Mouse (Mus musculus): ENCODE results near the gene Gne. TPM values are rescaled to one million over a fixed set of nuclear protein-coding genes. Genes with fewer than 3 reads are reported as not detected.

The Gne gene
- polyA plus RNA-seq, 1 experiment from 2014 or later, result 42.3 TPM

DNA sequence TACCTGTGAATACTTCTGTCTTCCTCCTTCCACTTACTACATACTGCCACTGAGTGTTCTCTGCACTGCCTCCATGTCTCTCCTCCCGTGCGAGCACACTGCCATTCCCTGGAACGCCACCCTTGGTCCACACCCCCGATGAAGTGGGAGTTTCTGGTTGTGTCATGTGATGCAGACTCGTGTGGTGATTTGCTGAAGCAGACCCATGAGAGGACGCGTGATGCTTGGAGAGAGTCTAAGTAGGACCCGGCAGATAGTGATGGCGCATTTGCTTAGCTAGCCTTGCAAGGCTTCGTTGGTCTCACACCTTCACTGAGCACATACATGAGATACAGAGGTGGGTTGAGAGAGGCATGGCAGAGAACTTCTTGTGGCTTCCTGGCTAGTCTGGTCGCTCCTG is 90.9 kb downstream of the Gne start:
- peak; percentile 40 for DNase-seq (ENCODE audit: low spot score)
- Histone ChIP-seq H3K27ac (ENCODE audit: low read depth) (no peak overlapping the region), H3K4me2 (ENCODE audit: low read length) (no peak overlapping the region), H3K4me1 (replicated peaks; ENCODE audit: control insufficient read depth, insufficient read depth, low read length) (no peaks in the 10 kb centered on the region), H3K9me3 (ENCODE audit: control insufficient read depth, low read length) (no peaks in the 10 kb centered on the region), H3K4me3 (ENCODE audit: low read depth, low read length) (no peak overlapping the region), H3K36me3 (ENCODE audit: control insufficient read depth, insufficient read depth, low read length) (no peaks in the 10 kb centered on the region), H3K9ac (ENCODE audit: low read length) (no peak overlapping the region), H3K27me3 (replicated peaks; ENCODE audit: control insufficient read depth, insufficient read depth, low read length) (no peaks in the 10 kb centered on the region)
- 90% methylated on average over 11 of the region's 11 CpGs for WGBS
- no peak for ATAC-seq (replicated peaks; ENCODE audit: low FRiP score, low TSS enrichment, low read depth)

DNA sequence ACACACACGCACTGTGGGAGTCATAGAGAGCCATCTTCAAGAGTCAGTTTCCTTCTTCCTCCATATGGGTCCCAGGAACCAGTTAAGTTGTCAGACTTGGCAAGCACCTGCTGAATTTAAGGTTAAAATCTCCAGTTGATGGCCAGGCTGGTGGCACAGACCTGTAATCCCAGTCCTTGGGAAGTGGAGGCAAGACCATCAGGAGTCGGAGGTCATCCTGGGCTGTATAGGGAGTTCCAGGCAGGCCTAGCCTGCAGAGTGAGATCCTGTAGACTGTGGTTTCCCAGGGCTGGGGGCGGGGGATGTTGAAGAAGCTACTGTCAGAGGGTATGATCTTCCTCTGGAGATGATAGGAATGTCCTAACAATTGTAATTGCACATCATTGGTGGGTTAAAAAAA is 95.0 kb downstream of the Gne start:
- Histone ChIP-seq H3K27me3 (replicated peaks; ENCODE audit: control insufficient read depth, insufficient read depth, low read length) (no peaks in the 10 kb centered on the region), H3K36me3 (ENCODE audit: control insufficient read depth, insufficient read depth, low read length) (no peaks in the 10 kb centered on the region), H3K4me3 (ENCODE audit: low read depth, low read length) (no peak overlapping the region), H3K9ac (ENCODE audit: low read length) (no peak overlapping the region), H3K4me1 (replicated peaks; ENCODE audit: control insufficient read depth, insufficient read depth, low read length) (no peaks in the 10 kb centered on the region), H3K27ac (ENCODE audit: low read depth) (no peak overlapping the region), H3K4me2 (ENCODE audit: low read length) (no peak overlapping the region), H3K9me3 (ENCODE audit: control insufficient read depth, low read length) (no peaks in the 10 kb centered on the region)
- WGBS, result 91% methylated on average over 3 of the region's 3 CpGs
- ATAC-seq (replicated peaks; ENCODE audit: low FRiP score, low TSS enrichment, low read depth), result no peak
- DNase-seq (ENCODE audit: low spot score), result peak; percentile 18

DNA sequence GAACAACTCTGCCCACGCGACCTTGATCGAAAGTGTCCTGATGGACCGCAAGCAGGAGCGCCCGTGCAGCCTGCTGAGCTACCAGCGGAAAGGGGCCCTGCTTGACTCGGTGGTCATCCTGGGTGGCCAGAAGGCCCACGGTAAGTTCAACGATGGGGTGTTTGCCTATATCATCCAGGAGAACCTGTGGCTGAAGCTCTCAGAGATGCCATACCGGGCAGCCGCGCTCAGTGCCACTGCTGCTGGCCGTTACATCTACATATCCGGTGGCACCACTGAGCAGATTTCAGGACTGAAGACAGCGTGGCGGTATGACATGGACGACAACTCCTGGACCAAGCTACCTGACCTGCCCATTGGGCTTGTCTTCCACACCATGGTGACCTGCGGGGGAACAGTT is 99.7 kb downstream of the Gne start:
- H3K27ac ChIP-seq (ENCODE audit: low read depth), result no peak overlapping the region
- no peak overlapping the region for H3K4me3 ChIP-seq (ENCODE audit: low read depth, low read length)
- no peak overlapping the region for H3K4me2 ChIP-seq (ENCODE audit: low read length)
- DNase-seq (ENCODE audit: low spot score), result no peak
- no peaks in the 10 kb centered on the region for H3K9me3 ChIP-seq (ENCODE audit: control insufficient read depth, low read length)
- ATAC-seq (replicated peaks; ENCODE audit: low FRiP score, low TSS enrichment, low read depth), result no peak
- no peak overlapping the region for H3K9ac ChIP-seq (ENCODE audit: low read length)
- 92% methylated on average over 19 of the region's 19 CpGs for WGBS
- 0 out of 2 replicates have a peak, but pooled peaks cover 2% of the 10 kb centered on the region for H3K36me3 ChIP-seq (ENCODE audit: control insufficient read depth, insufficient read depth, low read length)
- H3K4me1 ChIP-seq (replicated peaks; ENCODE audit: control insufficient read depth, insufficient read depth, low read length), result 0 out of 2 replicates have a peak, but pooled peaks cover under 1% of the 10 kb centered on the region
- no peaks in the 10 kb centered on the region for H3K27me3 ChIP-seq (replicated peaks; ENCODE audit: control insufficient read depth, insufficient read depth, low read length)

Other genes starting within 250 kb of the Gne start
- gene Olfr157, start 244.0 kb downstream of the Gne start, polyA plus RNA-seq (2014; fragmentation: Nextera tagmentation; extraction: Ambion mirVana), result not detected in 2 replicates
- not detected in 2 replicates for gene Olfr155, start 232.6 kb downstream of the Gne start, polyA plus RNA-seq (2014; fragmentation: Nextera tagmentation; extraction: Ambion mirVana)
- 27.6 and 30.8 TPM in 2 replicates for gene Reck, start 208.6 kb downstream of the Gne start, polyA plus RNA-seq (2014; fragmentation: Nextera tagmentation; extraction: Ambion mirVana)
- 102 and 126 TPM in 2 replicates for gene Glipr2, start 126.8 kb downstream of the Gne start, polyA plus RNA-seq (2014; fragmentation: Nextera tagmentation; extraction: Ambion mirVana)
- 0.15 TPM in 1 of 2 replicates, not detected in the other for gene Ccin, start 100.7 kb downstream of the Gne start, polyA plus RNA-seq (2014; fragmentation: Nextera tagmentation; extraction: Ambion mirVana)
- gene Clta, start 79.7 kb downstream of the Gne start, polyA plus RNA-seq (2014; fragmentation: Nextera tagmentation; extraction: Ambion mirVana), result 233 and 240 TPM in 2 replicates
- 26.2 and 31.0 TPM in 2 replicates for gene Rnf38, start 149.6 kb upstream of the Gne start, polyA plus RNA-seq (2014; fragmentation: Nextera tagmentation; extraction: Ambion mirVana)
- gene Melk, start 216.7 kb upstream of the Gne start, polyA plus RNA-seq (2014; fragmentation: Nextera tagmentation; extraction: Ambion mirVana), result 42.1 and 43.1 TPM in 2 replicates

Data from intestine, embryonic 14.5 days (tissue).